Mouse (Mus musculus): ENCODE measurements around the gene B4galt4. TPM values are rescaled to one million over a fixed set of nuclear protein-coding genes. Genes with fewer than 3 reads are reported as not detected.

B4galt4 gene
- polyA plus RNA-seq, 1 experiment: 18.0 TPM

- Histone ChIP-seq H3K27me3 (ENCODE audit: control insufficient read depth, insufficient read depth, low read length) (no peaks in the 10 kb centered on the region), H3K27ac (ENCODE audit: insufficient read depth, low read length) (no peak overlapping the region), H3K4me3 (replicated peaks; ENCODE audit: insufficient read depth, low read depth, low read length) (no peak overlapping the region), H3K4me1 (ENCODE audit: control insufficient read depth, insufficient read depth, low read length) (no peaks in the 10 kb centered on the region)
- WGBS: 55% methylated on average over 7 of the region's 7 CpGs
- TF ChIP-seq CTCF (IDR thresholded peaks at IDR 0.05; ENCODE audit: borderline replicate concordance, insufficient read depth, low read depth, low read length) (no peak), POLR2A (IDR thresholded peaks at IDR 0.05; ENCODE audit: borderline replicate concordance, insufficient read depth, low read length) (no peak)
- no peak for DNase-seq
Measured at GRCm38 (mm10) chr16:38755452-38756176, 13.6 kb downstream of the B4galt4 start.

DNA sequence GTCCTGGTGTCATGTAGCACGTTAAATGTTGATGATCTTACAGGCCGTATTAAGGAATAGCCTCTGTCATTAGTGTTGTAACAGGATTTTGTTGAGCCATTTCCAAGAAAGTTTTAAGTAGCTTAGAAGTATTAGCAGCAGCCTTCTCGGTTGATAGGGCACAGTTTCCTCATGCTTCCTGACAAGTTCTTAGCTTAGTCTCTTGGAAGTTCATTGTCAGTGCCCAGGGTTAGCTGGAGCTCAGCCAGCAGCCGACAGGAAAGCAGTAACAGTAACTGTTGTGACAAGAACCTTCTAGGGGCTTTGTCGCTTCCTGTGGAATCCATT lies 14.1 kb downstream of the B4galt4 start:
- 19% methylated on average over 5 of the region's 5 CpGs for WGBS
- DNase-seq: no peak
- H3K4me1 ChIP-seq (ENCODE audit: control insufficient read depth, insufficient read depth, low read length): no peaks in the 10 kb centered on the region
- H3K27me3 ChIP-seq (ENCODE audit: control insufficient read depth, insufficient read depth, low read length): no peaks in the 10 kb centered on the region
- H3K27ac ChIP-seq (ENCODE audit: insufficient read depth, low read length): no peak overlapping the region
- H3K4me3 ChIP-seq (replicated peaks; ENCODE audit: insufficient read depth, low read depth, low read length): no peak overlapping the region
- TF ChIP-seq POLR2A (IDR thresholded peaks at IDR 0.05; ENCODE audit: borderline replicate concordance, insufficient read depth, low read length): no peak
- no peak for TF ChIP-seq CTCF (IDR thresholded peaks at IDR 0.05; ENCODE audit: borderline replicate concordance, insufficient read depth, low read depth, low read length)

- 72% methylated on average over 4 of the region's 4 CpGs for WGBS
- H3K27me3 ChIP-seq (ENCODE audit: control insufficient read depth, insufficient read depth, low read length): no peaks in the 10 kb centered on the region
- H3K4me1 ChIP-seq (ENCODE audit: control insufficient read depth, insufficient read depth, low read length): no peaks in the 10 kb centered on the region
- H3K27ac ChIP-seq (ENCODE audit: insufficient read depth, low read length): no peak overlapping the region
- TF ChIP-seq CTCF (IDR thresholded peaks at IDR 0.05; ENCODE audit: borderline replicate concordance, insufficient read depth, low read depth, low read length) (no peak), POLR2A (IDR thresholded peaks at IDR 0.05; ENCODE audit: borderline replicate concordance, insufficient read depth, low read length) (no peak)
- H3K4me3 ChIP-seq (replicated peaks; ENCODE audit: insufficient read depth, low read depth, low read length): no peak overlapping the region
- DNase-seq: no peak
Measured at GRCm38 (mm10) chr16:38756572-38756971, 14.5 kb downstream of the B4galt4 start.

DNA sequence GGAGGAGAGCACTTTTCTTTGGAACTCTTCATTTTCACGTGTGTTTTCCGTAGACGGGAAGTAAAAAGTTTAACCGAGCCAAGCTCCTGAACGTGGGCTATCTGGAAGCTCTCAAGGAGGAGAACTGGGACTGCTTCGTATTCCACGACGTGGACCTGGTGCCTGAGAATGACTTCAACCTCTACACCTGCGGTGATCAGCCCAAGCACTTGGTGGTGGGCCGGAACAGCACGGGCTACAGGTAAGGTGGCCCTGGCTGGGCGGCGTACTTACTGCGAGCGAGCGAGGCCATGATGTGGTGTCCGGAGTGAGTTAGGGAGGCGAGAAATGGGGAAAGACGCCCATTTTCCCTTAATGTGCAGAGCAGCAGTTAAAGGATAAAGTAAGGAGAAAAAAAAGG lies 15.6 kb downstream of the B4galt4 start:
- no peaks in the 10 kb centered on the region for H3K27me3 ChIP-seq (ENCODE audit: control insufficient read depth, insufficient read depth, low read length)
- TF ChIP-seq POLR2A (IDR thresholded peaks at IDR 0.05; ENCODE audit: borderline replicate concordance, insufficient read depth, low read length) (no peak), CTCF (IDR thresholded peaks at IDR 0.05; ENCODE audit: borderline replicate concordance, insufficient read depth, low read depth, low read length) (no peak)
- H3K4me1 ChIP-seq (ENCODE audit: control insufficient read depth, insufficient read depth, low read length): no peaks in the 10 kb centered on the region
- no peak overlapping the region for H3K4me3 ChIP-seq (replicated peaks; ENCODE audit: insufficient read depth, low read depth, low read length)
- no peak for DNase-seq
- no peak overlapping the region for H3K27ac ChIP-seq (ENCODE audit: insufficient read depth, low read length)
- WGBS: 96% methylated on average over 19 of the region's 19 CpGs

DNA sequence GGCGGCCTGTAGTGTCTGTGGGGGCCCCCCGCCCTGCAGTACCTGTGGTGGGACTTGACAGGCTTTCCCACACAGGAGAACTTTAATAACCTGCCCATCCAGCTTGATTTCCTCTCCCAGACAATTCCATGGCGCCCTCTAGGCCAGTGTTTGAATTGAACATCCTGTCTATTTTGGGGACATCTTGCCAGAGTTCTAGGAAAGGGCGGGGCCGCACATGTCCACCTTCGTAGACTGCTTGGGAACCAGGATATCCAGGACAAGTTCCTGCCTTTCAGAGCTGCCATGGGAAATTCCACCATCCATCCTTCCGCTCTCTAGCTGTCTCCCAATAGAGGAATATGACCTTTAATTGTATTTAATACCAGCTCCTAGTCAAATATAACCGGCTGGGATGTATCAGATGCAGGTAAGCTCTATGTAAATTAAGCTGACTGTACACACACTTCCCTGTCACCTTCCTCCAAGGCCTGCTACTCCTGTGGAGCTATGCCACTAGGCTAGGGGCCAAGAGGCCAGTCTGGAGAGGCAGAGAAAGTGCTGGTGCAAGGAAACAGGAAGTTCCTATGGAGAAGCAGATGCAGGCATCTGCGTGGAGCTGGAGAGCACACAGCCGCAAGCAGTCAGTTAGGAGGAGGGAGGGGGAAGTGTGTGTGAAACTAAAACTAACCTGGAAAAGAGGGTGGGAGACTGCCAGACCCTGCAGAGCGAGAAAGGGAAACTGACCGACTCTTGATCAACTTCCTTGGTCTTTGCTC lies 16.2 kb downstream of the B4galt4 start:
- no peak for DNase-seq
- TF ChIP-seq CTCF (IDR thresholded peaks at IDR 0.05; ENCODE audit: borderline replicate concordance, insufficient read depth, low read depth, low read length) (no peak), POLR2A (IDR thresholded peaks at IDR 0.05; ENCODE audit: borderline replicate concordance, insufficient read depth, low read length) (no peak)
- Histone ChIP-seq H3K27ac (ENCODE audit: insufficient read depth, low read length) (no peak overlapping the region), H3K4me1 (ENCODE audit: control insufficient read depth, insufficient read depth, low read length) (no peaks in the 10 kb centered on the region), H3K4me3 (replicated peaks; ENCODE audit: insufficient read depth, low read depth, low read length) (no peak overlapping the region), H3K27me3 (ENCODE audit: control insufficient read depth, insufficient read depth, low read length) (no peaks in the 10 kb centered on the region)
- WGBS: 77% methylated on average over 12 of the region's 12 CpGs

DNA sequence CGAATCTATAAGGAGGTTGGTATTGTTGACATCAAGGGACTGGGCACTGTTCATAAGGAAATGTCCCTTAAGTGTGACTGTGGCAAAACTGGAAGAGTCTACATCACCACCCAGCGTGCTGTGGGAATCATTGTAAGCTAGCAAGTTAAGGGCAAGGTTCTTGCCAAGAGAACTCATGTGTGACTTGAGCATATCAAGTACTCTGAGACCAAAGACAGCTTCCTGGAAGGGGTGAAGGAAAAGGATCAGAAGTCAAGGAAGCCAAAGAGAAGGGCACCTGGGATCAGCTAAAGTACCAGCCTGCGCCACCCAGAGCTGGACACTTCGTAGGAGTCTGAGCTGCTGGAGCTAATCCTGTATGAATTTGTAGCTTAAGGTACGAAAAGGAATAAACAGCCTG lies 18.2 kb downstream of the B4galt4 start:
- no peak overlapping the region for H3K4me3 ChIP-seq (replicated peaks; ENCODE audit: insufficient read depth, low read depth, low read length)
- no peak for DNase-seq
- 89% methylated on average over 5 of the region's 5 CpGs for WGBS
- no peaks in the 10 kb centered on the region for H3K27me3 ChIP-seq (ENCODE audit: control insufficient read depth, insufficient read depth, low read length)
- no peaks in the 10 kb centered on the region for H3K4me1 ChIP-seq (ENCODE audit: control insufficient read depth, insufficient read depth, low read length)
- no peak for TF ChIP-seq POLR2A (IDR thresholded peaks at IDR 0.05; ENCODE audit: borderline replicate concordance, insufficient read depth, low read length)
- no peak for TF ChIP-seq CTCF (IDR thresholded peaks at IDR 0.05; ENCODE audit: borderline replicate concordance, insufficient read depth, low read depth, low read length)
- no peak overlapping the region for H3K27ac ChIP-seq (ENCODE audit: insufficient read depth, low read length)

DNA sequence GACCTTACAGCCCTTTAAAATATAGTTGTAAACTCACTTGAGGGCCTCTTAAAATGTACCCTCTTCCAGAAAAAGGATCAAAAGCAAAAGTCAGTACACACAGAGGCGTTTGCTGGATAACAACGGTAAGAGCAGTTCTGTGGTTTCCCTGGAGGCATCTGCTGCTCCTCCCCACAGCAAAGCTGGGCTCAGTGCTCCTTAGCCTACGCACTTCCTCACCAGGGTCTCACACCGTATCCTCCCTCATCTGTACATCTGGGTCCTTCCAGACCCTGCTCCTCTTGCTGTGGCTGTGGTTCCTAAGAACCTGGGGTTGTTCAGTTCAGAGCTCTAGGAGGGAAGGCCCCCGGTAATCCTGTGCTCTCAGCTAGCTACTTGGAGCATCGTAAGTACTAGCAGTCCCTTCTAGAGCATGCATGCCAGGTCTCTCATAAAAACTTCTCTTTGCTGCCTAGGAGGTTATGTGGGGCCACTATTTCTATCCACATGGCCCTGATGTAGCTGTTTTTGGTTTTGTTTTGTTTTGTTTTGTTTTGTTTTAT lies 18.8 kb downstream of the B4galt4 start:
- H3K27me3 ChIP-seq (ENCODE audit: control insufficient read depth, insufficient read depth, low read length): no peaks in the 10 kb centered on the region
- no peak for DNase-seq
- 84% methylated on average over 6 of the region's 6 CpGs for WGBS
- no peaks in the 10 kb centered on the region for H3K4me1 ChIP-seq (ENCODE audit: control insufficient read depth, insufficient read depth, low read length)
- TF ChIP-seq POLR2A (IDR thresholded peaks at IDR 0.05; ENCODE audit: borderline replicate concordance, insufficient read depth, low read length) (no peak), CTCF (IDR thresholded peaks at IDR 0.05; ENCODE audit: borderline replicate concordance, insufficient read depth, low read depth, low read length) (no peak)
- H3K4me3 ChIP-seq (replicated peaks; ENCODE audit: insufficient read depth, low read depth, low read length): no peak overlapping the region
- H3K27ac ChIP-seq (ENCODE audit: insufficient read depth, low read length): no peak overlapping the region

DNA sequence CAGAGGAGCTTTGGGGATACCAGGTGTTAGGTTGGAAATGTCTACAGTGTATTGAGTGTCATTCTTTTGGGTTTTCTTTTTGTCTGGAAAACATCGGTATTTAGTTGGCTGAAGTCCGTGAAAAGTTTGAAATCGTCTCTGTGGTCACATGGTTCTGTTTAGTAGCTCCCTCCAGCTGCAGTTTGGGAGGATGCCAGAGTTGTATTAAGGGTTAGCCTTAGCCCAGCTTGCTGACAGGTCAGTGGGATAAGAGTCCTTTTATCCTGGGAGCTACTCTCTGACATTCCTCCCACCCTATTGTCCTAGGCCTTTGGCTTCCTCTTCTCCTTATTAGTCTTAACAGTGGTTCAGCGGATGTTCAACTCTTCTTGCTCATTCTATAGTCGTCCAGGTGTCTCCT lies 19.9 kb downstream of the B4galt4 start:
- H3K4me3 ChIP-seq (replicated peaks; ENCODE audit: insufficient read depth, low read depth, low read length): no peak overlapping the region
- TF ChIP-seq POLR2A (IDR thresholded peaks at IDR 0.05; ENCODE audit: borderline replicate concordance, insufficient read depth, low read length) (no peak), CTCF (IDR thresholded peaks at IDR 0.05; ENCODE audit: borderline replicate concordance, insufficient read depth, low read depth, low read length) (no peak)
- no peaks in the 10 kb centered on the region for H3K27me3 ChIP-seq (ENCODE audit: control insufficient read depth, insufficient read depth, low read length)
- 78% methylated on average over 5 of the region's 5 CpGs for WGBS
- H3K4me1 ChIP-seq (ENCODE audit: control insufficient read depth, insufficient read depth, low read length): no peaks in the 10 kb centered on the region
- H3K27ac ChIP-seq (ENCODE audit: insufficient read depth, low read length): no peak overlapping the region
- DNase-seq: no peak

Data from cerebellum, adult 2 months (tissue).